Mouse (Mus musculus) kidney, embryonic 14.5 days (tissue): ENCODE measurements at regions not wholly inside any gene's neighbourhood (a gene's known extent, or its start where the extent isn't known, plus 50 kb on each side); places are given as distances from the start of the nearest gene placed in this dataset.
"Not testable (repeated sequence)": the region's sequence is repeated elsewhere in the genome, so short reads cannot be mapped to it uniquely, and the experiment has no call there.

Experiments used
- ATAC-seq: fragments of 200-750 bp; cut with Nextera tagmentation; 2 replicates; pipeline ENCODE4 v1.8.0; 2017; ENCODE audit warnings: moderate number of reproducible peaks, mild to moderate bottlenecking, moderate TSS enrichment, moderate library complexity; ENCODE audit not compliant: low FRiP score, low TSS enrichment
- H3K27ac ChIP-seq: fragments of 300-500 bp; sonication (generic); 2 replicates; pipeline ENCODE4 v1.5.1; 2014; ENCODE audit warnings: low read depth, mild to moderate bottlenecking, low read length, moderate library complexity, mixed read lengths
- H3K27me3 ChIP-seq: fragments of 300-500 bp; sonication (generic); 2 replicates; pipeline ENCODE4 v1.6.1; 2014; ENCODE audit warnings: mild to moderate bottlenecking, low read length; ENCODE audit not compliant: control insufficient read depth, insufficient read depth
- H3K36me3 ChIP-seq: fragments of 300-500 bp; sonication (generic); 2 replicates; pipeline ENCODE4 v1.6.1; 2014; ENCODE audit warnings: low read length, mixed read lengths; ENCODE audit not compliant: control insufficient read depth, insufficient read depth
- H3K4me1 ChIP-seq: fragments of 300-500 bp; sonication (generic); 2 replicates; pipeline ENCODE4 v1.6.1; 2014; ENCODE audit warnings: low read length, mixed read lengths; ENCODE audit not compliant: control insufficient read depth, insufficient read depth
- H3K4me2 ChIP-seq: fragments of 300-500 bp; sonication (generic); replicated peaks from 2 replicates; pipeline ENCODE4 v1.6.1; 2014; ENCODE audit warnings: low read depth, mild to moderate bottlenecking, low read length
- H3K4me3 ChIP-seq: fragments of 300-500 bp; sonication (generic); 2 replicates; pipeline ENCODE4 v1.5.1; 2014; ENCODE audit warnings: mild to moderate bottlenecking, low read length
- H3K9ac ChIP-seq: fragments of 300-500 bp; sonication (generic); 2 replicates; pipeline ENCODE4 v1.6.1; 2014; ENCODE audit warnings: low read depth, mild to moderate bottlenecking, low read length, moderate library complexity
- H3K9me3 ChIP-seq: fragments of 300-500 bp; sonication (generic); 2 replicates; pipeline ENCODE4 v1.6.1; 2016; ENCODE audit warnings: low read length; ENCODE audit not compliant: control insufficient read depth
- WGBS: fragments of 180-500 bp; shearing (Covaris S2); extraction: QIAGEN DNeasy Blood & Tissue Kit; methylation state at CpG from one replicate; pipeline ENCODE4 v1.1.7; 2014; 5-methylcytosine and 5-hydroxymethylcytosine counted together

DNA sequence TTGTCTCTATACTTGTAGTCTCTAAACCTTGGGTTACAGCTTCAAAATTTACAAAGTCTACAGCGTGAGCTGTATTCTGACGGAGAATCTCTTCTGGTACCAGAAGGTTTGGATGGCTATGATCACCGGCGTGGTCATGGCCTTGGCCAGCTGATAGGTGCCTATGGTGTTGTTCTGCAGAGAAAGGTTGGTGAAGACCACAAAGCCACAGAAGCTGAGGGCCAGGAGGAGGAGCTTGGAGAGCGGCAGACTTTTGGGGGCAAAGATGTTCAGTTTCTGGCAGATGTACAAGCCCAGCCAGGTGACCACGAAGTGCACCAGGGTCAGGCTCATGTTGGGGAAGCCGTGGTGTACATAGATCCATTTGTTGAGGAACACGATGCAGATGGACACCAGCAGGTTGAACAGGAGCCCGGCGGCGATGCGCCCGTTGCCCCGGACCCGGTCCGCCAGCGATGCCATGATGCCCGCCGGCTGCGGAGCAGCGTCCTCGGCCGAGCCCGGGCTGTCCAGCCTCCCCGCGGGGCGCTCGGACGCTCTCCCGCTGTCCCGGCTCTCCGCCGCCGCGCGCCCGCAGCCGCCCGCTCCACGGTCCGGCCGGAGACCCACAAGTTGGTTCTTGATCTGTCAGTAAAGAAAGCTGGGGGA is 257.3 kb upstream of the Castor2 start:
- not testable (repeated sequence) for H3K27me3 ChIP-seq, H3K9ac ChIP-seq, H3K4me1 ChIP-seq, H3K27ac ChIP-seq, H3K9me3 ChIP-seq, H3K36me3 ChIP-seq, H3K4me3 ChIP-seq
- 55% methylated on average over 18 of the region's 42 CpGs for WGBS
- H3K4me2 ChIP-seq = peak overlapping the region; percentile 5; the same call in 1 of the 2 replicates
- peak; percentile 57; the same call in 1 of the 2 replicates for ATAC-seq

DNA sequence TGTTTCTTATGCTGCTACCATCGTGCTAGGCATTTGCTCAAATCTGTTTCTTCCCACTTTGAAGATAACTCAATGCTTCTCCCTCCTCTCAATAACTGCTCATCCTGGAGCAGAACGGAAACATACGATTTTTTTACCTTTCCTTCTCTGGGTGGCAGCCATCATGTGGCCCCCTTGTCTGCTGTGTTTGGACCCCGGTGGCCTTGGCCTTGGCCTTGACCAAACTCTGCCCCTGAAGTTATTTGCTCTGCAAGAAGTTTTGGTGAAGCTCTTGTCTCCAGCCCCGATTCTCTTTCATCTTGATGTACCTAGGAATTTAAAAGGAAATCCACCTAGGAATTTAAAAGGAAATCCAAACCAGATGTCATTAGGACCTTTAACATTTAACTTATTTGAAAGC is 261.2 kb upstream of the Castor2 start:
- 72% methylated on average over 5 of the region's 5 CpGs for WGBS
- Histone ChIP-seq H3K36me3 (no peaks in the 10 kb centered on the region), H3K4me1 (no peaks in the 10 kb centered on the region), H3K4me2 (no peak overlapping the region), H3K9me3 (no peaks in the 10 kb centered on the region), H3K27ac (no peak overlapping the region), H3K9ac (no peak overlapping the region), H3K27me3 (no peaks in the 10 kb centered on the region), H3K4me3 (no peak overlapping the region)
- ATAC-seq = no peak

DNA sequence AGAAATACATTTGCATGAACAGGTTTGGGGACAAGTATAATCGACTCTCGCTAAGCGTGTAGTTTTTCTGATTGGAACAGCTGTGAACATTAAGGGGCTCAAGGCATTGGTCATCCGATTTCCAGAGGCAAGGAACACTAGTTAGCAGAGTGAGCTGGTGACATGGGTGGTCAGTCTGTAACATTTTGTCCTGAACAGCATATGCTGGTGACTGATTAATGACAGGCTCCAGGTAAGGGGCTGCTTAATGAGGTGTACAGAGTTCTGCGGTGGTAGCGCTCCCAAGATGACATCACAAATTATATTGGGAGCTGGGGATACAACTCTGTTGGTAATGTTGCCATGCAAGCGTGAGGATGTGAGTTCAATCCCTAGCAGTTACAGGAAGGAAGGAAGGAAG is 266.3 kb upstream of the Castor2 start:
- WGBS = 73% methylated on average over 7 of the region's 7 CpGs
- Histone ChIP-seq H3K36me3 (no peaks in the 10 kb centered on the region), H3K9me3 (no peaks in the 10 kb centered on the region), H3K9ac (no peak overlapping the region), H3K4me2 (no peak overlapping the region), H3K4me1 (no peaks in the 10 kb centered on the region), H3K27me3 (no peaks in the 10 kb centered on the region), H3K4me3 (no peak overlapping the region), H3K27ac (no peak overlapping the region)
- no peak for ATAC-seq

DNA sequence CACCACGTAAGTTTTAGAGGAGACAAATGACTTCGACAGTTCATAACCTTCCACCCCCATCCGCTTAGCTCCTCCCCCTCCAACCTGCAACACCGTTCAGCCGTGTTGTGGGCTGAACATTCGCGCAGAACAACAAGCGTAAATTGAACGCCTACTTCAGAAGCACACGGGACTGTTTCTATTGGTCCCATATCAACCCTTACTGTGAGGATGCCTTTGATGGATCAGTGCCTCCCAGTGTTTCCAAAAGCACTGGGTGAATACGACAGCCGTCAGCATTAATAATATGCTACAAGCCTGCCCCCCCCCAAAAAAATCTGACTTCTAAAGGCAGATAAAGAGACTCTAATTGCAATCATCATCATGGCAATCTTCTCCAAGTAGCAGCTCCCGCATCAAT is 271.3 kb upstream of the Castor2 start:
- 91% methylated on average over 13 of the region's 13 CpGs for WGBS
- H3K9me3 ChIP-seq = no peaks in the 10 kb centered on the region
- H3K9ac ChIP-seq = no peak overlapping the region
- H3K4me1 ChIP-seq = no peaks in the 10 kb centered on the region
- H3K27me3 ChIP-seq = no peaks in the 10 kb centered on the region
- H3K27ac ChIP-seq = no peak overlapping the region
- no peak overlapping the region for H3K4me3 ChIP-seq
- no peaks in the 10 kb centered on the region for H3K36me3 ChIP-seq
- no peak for ATAC-seq
- no peak overlapping the region for H3K4me2 ChIP-seq

DNA sequence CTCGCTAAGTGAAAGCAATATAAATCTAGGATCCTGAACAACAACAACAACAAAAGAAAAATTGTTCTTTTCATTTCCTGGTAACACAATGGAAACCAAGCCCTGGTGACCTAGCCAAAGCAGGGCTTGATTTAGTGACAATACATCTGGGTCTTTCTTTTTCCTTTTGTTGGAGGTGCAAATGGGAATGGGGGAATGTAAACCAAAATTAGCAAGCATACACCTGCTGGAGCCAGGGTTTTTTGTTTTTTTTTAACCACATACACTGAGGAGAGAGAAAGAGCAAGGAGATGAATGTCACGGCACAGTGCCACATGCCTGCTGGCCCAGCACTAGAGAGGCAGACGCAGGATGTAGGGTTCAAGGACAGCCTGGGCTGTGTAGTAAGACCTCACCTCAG is 275.6 kb upstream of the Castor2 start:
- H3K27ac ChIP-seq = no peak overlapping the region
- 65% methylated on average over 3 of the region's 3 CpGs for WGBS
- no peaks in the 10 kb centered on the region for H3K9me3 ChIP-seq
- no peaks in the 10 kb centered on the region for H3K27me3 ChIP-seq
- H3K4me2 ChIP-seq = no peak overlapping the region
- no peaks in the 10 kb centered on the region for H3K4me1 ChIP-seq
- H3K9ac ChIP-seq = no peak overlapping the region
- no peak overlapping the region for H3K4me3 ChIP-seq
- no peak for ATAC-seq
- H3K36me3 ChIP-seq = no peaks in the 10 kb centered on the region

DNA sequence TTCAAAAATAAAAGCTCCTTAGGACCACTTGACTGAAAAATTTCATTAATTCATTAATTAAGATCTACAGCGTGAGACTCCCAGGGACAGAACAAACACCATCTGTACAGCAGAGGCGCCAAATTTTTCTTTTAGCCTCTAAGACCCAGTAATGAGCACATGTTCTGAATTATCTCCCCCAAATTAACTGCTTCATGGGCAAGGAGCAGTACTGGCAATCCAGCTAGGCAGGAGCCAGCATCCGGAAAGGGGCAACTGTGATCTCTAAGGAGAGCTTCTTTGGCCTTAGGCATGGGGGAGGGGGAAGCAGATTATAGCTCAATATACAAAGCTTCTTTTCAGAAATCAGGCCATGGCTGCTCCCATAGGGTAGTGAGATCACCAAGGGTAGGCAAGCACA is 278.2 kb upstream of the Castor2 start:
- Histone ChIP-seq H3K36me3 (no peaks in the 10 kb centered on the region), H3K4me1 (no peaks in the 10 kb centered on the region), H3K27me3 (no peaks in the 10 kb centered on the region), H3K27ac (no peak overlapping the region), H3K9me3 (no peaks in the 10 kb centered on the region), H3K4me3 (no peak overlapping the region), H3K4me2 (no peak overlapping the region), H3K9ac (no peak overlapping the region)
- ATAC-seq = no peak
- WGBS = 76% methylated on average over 3 of the region's 3 CpGs

DNA sequence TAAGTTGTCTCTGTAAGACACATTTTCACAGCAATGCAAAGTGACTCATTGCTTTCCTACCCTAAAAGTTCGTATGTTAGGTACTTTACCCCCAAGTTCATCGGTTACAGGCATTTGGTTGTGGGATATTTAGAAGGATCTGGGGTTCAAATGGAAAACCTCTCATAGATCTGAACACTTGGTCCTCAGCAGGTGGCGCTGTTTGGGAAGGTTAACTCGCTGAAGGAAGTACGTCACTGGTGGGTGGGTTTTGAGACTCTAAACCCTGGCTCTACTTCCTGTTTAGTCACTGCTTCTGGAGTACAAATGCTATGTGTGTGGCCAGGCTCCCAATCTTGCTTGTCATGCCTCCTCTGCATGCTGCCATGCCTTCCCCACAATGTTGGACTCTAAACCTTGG is 284.0 kb upstream of the Castor2 start:
- H3K27me3 ChIP-seq = no peaks in the 10 kb centered on the region
- H3K9ac ChIP-seq = no peak overlapping the region
- 85% methylated on average over 5 of the region's 5 CpGs for WGBS
- no peaks in the 10 kb centered on the region for H3K9me3 ChIP-seq
- no peak for ATAC-seq
- no peak overlapping the region for H3K4me3 ChIP-seq
- H3K36me3 ChIP-seq = no peaks in the 10 kb centered on the region
- no peak overlapping the region for H3K4me2 ChIP-seq
- H3K27ac ChIP-seq = no peak overlapping the region
- H3K4me1 ChIP-seq = no peaks in the 10 kb centered on the region

DNA sequence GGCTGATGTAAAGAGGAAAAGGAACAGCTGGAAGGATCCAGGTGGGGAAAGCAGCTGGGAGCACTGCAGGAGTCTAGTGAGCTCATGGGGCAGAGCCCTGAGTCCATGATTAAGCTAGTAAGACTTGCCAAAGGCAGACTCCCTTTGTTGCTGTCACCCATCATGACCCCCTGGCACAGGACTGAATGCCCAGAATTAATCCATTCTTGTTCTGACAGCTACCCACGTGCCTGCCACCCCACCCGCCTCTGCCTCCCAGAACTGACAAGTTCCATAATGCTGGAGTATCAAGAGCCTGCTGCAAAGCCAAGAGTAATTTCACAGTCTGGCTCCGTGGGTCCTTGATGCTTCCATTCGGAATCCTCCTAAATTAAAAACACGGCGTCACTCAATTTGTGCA is 285.1 kb upstream of the Castor2 start:
- Histone ChIP-seq H3K27ac (no peak overlapping the region), H3K27me3 (no peaks in the 10 kb centered on the region), H3K4me1 (no peaks in the 10 kb centered on the region), H3K4me3 (no peak overlapping the region), H3K36me3 (no peaks in the 10 kb centered on the region), H3K9ac (no peak overlapping the region), H3K4me2 (no peak overlapping the region), H3K9me3 (no peaks in the 10 kb centered on the region)
- WGBS = 75% methylated on average over 6 of the region's 6 CpGs
- no peak for ATAC-seq

DNA sequence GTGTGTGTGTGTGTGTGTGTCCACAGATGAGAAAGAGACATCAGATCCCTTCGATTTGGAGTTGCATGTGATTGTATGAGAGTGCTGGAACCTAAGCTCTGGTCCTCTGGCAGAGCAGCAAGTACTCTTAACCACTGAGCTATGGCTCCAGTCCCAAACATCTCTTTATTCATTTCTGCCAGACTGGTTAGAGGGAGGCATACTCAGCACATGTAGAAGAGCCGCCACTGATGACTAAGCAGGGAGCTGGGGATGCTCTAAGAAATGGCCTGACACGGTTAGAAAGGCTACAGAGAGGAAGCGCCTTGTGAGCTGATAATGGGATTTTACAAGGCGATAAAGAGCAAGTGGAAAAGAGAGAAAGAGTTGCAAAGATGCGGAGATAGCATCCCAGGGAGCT is 287.3 kb upstream of the Castor2 start:
- Histone ChIP-seq H3K4me2 (no peak overlapping the region), H3K9me3 (no peaks in the 10 kb centered on the region), H3K4me3 (no peak overlapping the region), H3K9ac (no peak overlapping the region), H3K27me3 (no peaks in the 10 kb centered on the region), H3K4me1 (no peaks in the 10 kb centered on the region), H3K36me3 (no peaks in the 10 kb centered on the region), H3K27ac (no peak overlapping the region)
- WGBS = 72% methylated on average over 6 of the region's 6 CpGs
- ATAC-seq = no peak
